Mouse (Mus musculus) bone marrow, adult 2 months (tissue): ENCODE measurements around the gene Serpinb9e.
"Not testable (repeated sequence)": the region's sequence is repeated elsewhere in the genome, so short reads cannot be mapped to it uniquely, and the experiment has no call there.

Experiments
- CTCF ChIP-seq: fragments of 200-500 bp; IDR thresholded peaks from 2 replicates; pipeline ENCODE4 v1.5.1; 2011; ENCODE audit warnings: low read length, control low read depth; ENCODE audit not compliant: control insufficient read depth, insufficient read depth
- POLR2A ChIP-seq: fragments of 200-500 bp; IDR thresholded peaks from 2 replicates; pipeline ENCODE4 v1.6.1; 2011; ENCODE audit warnings: low read depth, mild to moderate bottlenecking, control low read depth, low read length, borderline replicate concordance; ENCODE audit not compliant: control insufficient read depth

DNA sequence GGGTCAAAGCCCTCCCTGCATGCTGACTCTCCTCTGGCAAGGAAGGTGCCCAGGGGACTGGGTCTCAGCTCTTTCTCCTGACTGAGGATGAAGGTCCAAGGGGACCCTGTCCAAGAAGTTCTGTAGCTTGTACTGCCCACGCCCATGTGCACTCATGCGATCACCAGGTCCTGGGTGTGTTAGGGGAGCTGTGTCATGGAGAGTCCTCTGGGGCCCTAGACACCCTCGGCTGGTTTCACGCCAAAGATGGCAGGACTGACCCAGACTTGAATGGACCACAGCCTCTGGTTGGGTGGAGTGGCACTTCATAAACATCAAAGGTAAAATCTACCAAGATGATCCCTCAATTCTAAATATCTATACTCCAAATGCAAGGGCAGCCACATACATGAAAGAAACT, 59.2 kb downstream of the Serpinb9e start:
- TF ChIP-seq CTCF, POLR2A: not testable (repeated sequence)
